8 mouse cellular contexts compared by ENCODE assay signal in the genomic region with DNA sequence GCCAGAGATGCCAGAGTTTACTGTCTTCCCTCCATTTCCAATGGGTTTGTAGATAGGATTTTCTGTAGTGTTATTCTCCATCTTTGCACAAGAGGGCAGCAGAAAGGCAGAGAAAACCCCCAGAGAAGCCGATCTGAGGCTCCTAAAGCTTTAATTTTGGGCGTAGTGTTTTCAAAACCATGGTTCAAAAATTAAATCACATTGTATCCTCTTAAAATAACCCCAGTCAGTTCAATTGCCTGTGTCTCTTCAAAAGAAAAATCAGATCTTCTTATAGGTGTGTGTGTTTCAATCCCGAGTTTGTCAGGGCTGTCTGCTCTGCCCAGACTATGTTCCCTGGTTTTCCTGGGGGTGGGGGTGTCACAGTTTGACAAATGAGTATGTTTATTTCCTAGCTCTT. TPM values are rescaled to one million over a fixed set of nuclear protein-coding genes. Genes with fewer than 3 reads are reported as not detected.
DNase-seq lines count a peak whose midpoint lies in the region; ATAC-seq and TF ChIP-seq lines count a peak whose summit lies in the region.

No protein-coding gene starts in this region.

- peak; percentile 44 for TF ChIP-seq CTCF in kidney, adult 2 months (conservative IDR thresholded peaks at IDR 0.05; ENCODE audit: insufficient read depth, insufficient read length, low read depth, low read length)
- TF ChIP-seq CTCF in Patski (IDR thresholded peaks at IDR 0.05) = peak; percentile 76

- peak overlapping the region; percentile 55 for H3K4me2 ChIP-seq in embryonic facial prominence, embryonic 15.5 days (replicated peaks)
- peak overlapping the region; percentile 63 for H3K4me2 ChIP-seq in hindbrain, embryonic 16.5 days (ENCODE audit: low read length)
- H3K4me2 ChIP-seq in liver, embryonic 13.5 days = peak overlapping the region; percentile 53
- peak overlapping the region; percentile 58 for H3K4me2 ChIP-seq in neural tube, embryonic 12.5 days (replicated peaks)

- CTCF ChIA-PET in Patski (lab: Charles Lee) = interaction anchor here (0.7 to 3.6 kb wide), 14 partner anchors 8 to 268 kb away, joined by 3 to 19 read pairs (median 4); a partner anchor contains a TSS

- TF ChIP-seq POLR2A in kidney, adult 2 months (IDR thresholded peaks at IDR 0.05; ENCODE audit: low read depth, low read length) = no peak

- no peaks in the 10 kb centered on the region for H3K27me3 ChIP-seq in kidney, adult 2 months (replicated peaks; ENCODE audit: control insufficient read depth, insufficient read depth, low read length)
- peaks cover 8% of the 10 kb centered on the region for H3K27me3 ChIP-seq in Patski
- H3K27me3 ChIP-seq in embryonic facial prominence, embryonic 15.5 days = no peaks in the 10 kb centered on the region
- H3K27me3 ChIP-seq in hindbrain, embryonic 16.5 days (replicated peaks; ENCODE audit: control insufficient read depth, insufficient read depth, low read length) = no peaks in the 10 kb centered on the region
- H3K27me3 ChIP-seq in liver, embryonic 13.5 days = no peaks in the 10 kb centered on the region
- H3K27me3 ChIP-seq in neural tube, embryonic 12.5 days (replicated peaks) = no peaks in the 10 kb centered on the region

- no peaks in the 10 kb centered on the region for H3K9me3 ChIP-seq in embryonic facial prominence, embryonic 15.5 days (replicated peaks)
- no peaks in the 10 kb centered on the region; the same call in 1 of the 2 replicates for H3K9me3 ChIP-seq in hindbrain, embryonic 16.5 days (ENCODE audit: control insufficient read depth, low read length)
- H3K9me3 ChIP-seq in liver, embryonic 13.5 days (replicated peaks) = no peaks in the 10 kb centered on the region
- peaks cover 11% of the 10 kb centered on the region for H3K9me3 ChIP-seq in neural tube, embryonic 12.5 days

- 0 out of 2 replicates have a peak overlapping the region, but pooled peaks have one; percentile 9 for H3K9ac ChIP-seq in embryonic facial prominence, embryonic 15.5 days
- peak overlapping the region; percentile 51; the same call in 1 of the 2 replicates for H3K9ac ChIP-seq in hindbrain, embryonic 16.5 days (ENCODE audit: low read depth, low read length)
- no peak overlapping the region for H3K9ac ChIP-seq in liver, embryonic 13.5 days
- H3K9ac ChIP-seq in neural tube, embryonic 12.5 days = no peak overlapping the region

- POLR2A ChIA-PET in Patski (lab: Charles Lee) = no interaction called here

- H3K4me3 ChIP-seq in kidney, adult 2 months (ENCODE audit: insufficient read depth, low read depth, low read length) = no peak overlapping the region
- H3K4me3 ChIP-seq in embryonic facial prominence, embryonic 15.5 days (replicated peaks) = peak overlapping the region; percentile 33
- H3K4me3 ChIP-seq in hindbrain, embryonic 16.5 days (ENCODE audit: low read length) = peak overlapping the region; percentile 36
- H3K4me3 ChIP-seq in liver, embryonic 13.5 days (replicated peaks) = 0 out of 2 replicates have a peak overlapping the region, but pooled peaks have one; percentile 11
- no peak overlapping the region for H3K4me3 ChIP-seq in neural tube, embryonic 12.5 days

- WGBS in kidney, adult 2 months = 0% methylated on average over 3 of the region's 3 CpGs
- 0% methylated on average over 3 of the region's 3 CpGs for WGBS in embryonic facial prominence, embryonic 15.5 days
- WGBS in hindbrain, embryonic 16.5 days = 0% methylated on average over 3 of the region's 3 CpGs
- WGBS in liver, embryonic 13.5 days (ENCODE audit: insufficient replicate concordance) = under 1% methylated on average over 3 of the region's 3 CpGs
- WGBS in neural tube, embryonic 12.5 days = 0% methylated on average over 3 of the region's 3 CpGs

- peak; percentile 70 for ATAC-seq in Patski
- no peak for ATAC-seq in embryonic facial prominence, embryonic 15.5 days (ENCODE audit: insufficient number of reproducible peaks, low FRiP score, low TSS enrichment, low read depth)
- peak; percentile 71 for ATAC-seq in hindbrain, embryonic 16.5 days
- ATAC-seq in liver, embryonic 13.5 days (ENCODE audit: low read depth) = no peak
- ATAC-seq in neural tube, embryonic 12.5 days (ENCODE audit: low FRiP score, low read depth) = peak; percentile 57

- H3K36me3 ChIP-seq in kidney, adult 2 months (ENCODE audit: control insufficient read depth, insufficient read depth, low read length) = no peaks in the 10 kb centered on the region
- no peaks in the 10 kb centered on the region for H3K36me3 ChIP-seq in embryonic facial prominence, embryonic 15.5 days
- no peaks in the 10 kb centered on the region for H3K36me3 ChIP-seq in hindbrain, embryonic 16.5 days (ENCODE audit: control insufficient read depth, insufficient read depth, low read length)
- no peaks in the 10 kb centered on the region for H3K36me3 ChIP-seq in liver, embryonic 13.5 days
- H3K36me3 ChIP-seq in neural tube, embryonic 12.5 days = no peaks in the 10 kb centered on the region

- no peaks in the 10 kb centered on the region; the same call in 1 of the 2 replicates for H3K4me1 ChIP-seq in kidney, adult 2 months (ENCODE audit: control insufficient read depth, insufficient read depth, low read length)
- H3K4me1 ChIP-seq in embryonic facial prominence, embryonic 15.5 days = peaks cover 9% of the 10 kb centered on the region; the same call in 1 of the 2 replicates
- no peaks in the 10 kb centered on the region; the same call in 1 of the 2 replicates for H3K4me1 ChIP-seq in hindbrain, embryonic 16.5 days (ENCODE audit: control insufficient read depth, insufficient read depth, low read depth, low read length)
- no peaks in the 10 kb centered on the region; the same call in 1 of the 2 replicates for H3K4me1 ChIP-seq in liver, embryonic 13.5 days (replicated peaks)
- peaks cover 8% of the 10 kb centered on the region; the same call in 1 of the 2 replicates for H3K4me1 ChIP-seq in neural tube, embryonic 12.5 days

- no peak overlapping the region for H3K27ac ChIP-seq in kidney, adult 2 months (ENCODE audit: insufficient read depth, low read depth, low read length)
- H3K27ac ChIP-seq in embryonic facial prominence, embryonic 15.5 days (replicated peaks) = no peak overlapping the region
- H3K27ac ChIP-seq in hindbrain, embryonic 16.5 days (ENCODE audit: low read depth, low read length) = peak overlapping the region; percentile 68
- H3K27ac ChIP-seq in liver, embryonic 13.5 days = no peak overlapping the region
- H3K27ac ChIP-seq in neural tube, embryonic 12.5 days = peak overlapping the region; percentile 2; the same call in 1 of the 2 replicates

- in situ Hi-C loops in Patski (cut with MboI; ENCODE audit: low pct_unique_long_range_greater_than_20kb) = loop anchor here (5.0 kb wide), 1 partner anchor 159 kb away; no protein-coding TSS in a partner anchor

- DNase-seq in kidney, adult 2 months = peak; percentile 44
- no peak for DNase-seq in kidney, adult 18-20 months
- no peak for DNase-seq in Patski (ENCODE audit: low read depth, low spot score)
- no peak for DNase-seq in liver, embryonic 13.5 days
- DNase-seq in spleen, postnatal 10 days (ENCODE audit: low spot score in 2 of 2) = no peak

RNA-seq across cellular contexts. Expression of a gene that starts 49.9 kb away (rescaled TPM):
- 0.80 and 0.83 TPM in 2 replicates for polyA plus RNA-seq in kidney, adult 2 months (2012; rRNA removed)
- not detected for polyA plus RNA-seq in Patski (2021)
- polyA plus RNA-seq in embryonic facial prominence, embryonic 15.5 days (2015; fragmentation: Nextera tagmentation; extraction: Ambion mirVana) = 0.13 and 0.62 TPM in 2 replicates
- polyA plus RNA-seq in hindbrain, embryonic 16.5 days (2015; fragmentation: Nextera tagmentation; extraction: Ambion mirVana) = 1.5 and 1.7 TPM in 2 replicates
- not detected in 2 replicates for polyA plus RNA-seq in liver, embryonic 13.5 days (2015; fragmentation: Nextera tagmentation; extraction: Ambion mirVana)
- 0.23 and 0.24 TPM in 2 replicates for polyA plus RNA-seq in neural tube, embryonic 12.5 days (2016; fragmentation: Nextera tagmentation; extraction: Ambion mirVana)

Comparison
In these comparisons a context has a peak if more than half of its experiments do, and no peak if none do; other contexts are left out.
1. H3K27ac ChIP-seq: peak in hindbrain, embryonic 16.5 days (single experiment) and neural tube, embryonic 12.5 days (single experiment); none in kidney, adult 2 months (single experiment), embryonic facial prominence, embryonic 15.5 days (single experiment) and liver, embryonic 13.5 days (single experiment).
2. H3K4me3 ChIP-seq: peak in embryonic facial prominence, embryonic 15.5 days (single experiment), hindbrain, embryonic 16.5 days (single experiment) and liver, embryonic 13.5 days (single experiment); none in kidney, adult 2 months (single experiment) and neural tube, embryonic 12.5 days (single experiment).
3. ATAC-seq: peak in Patski (single experiment), hindbrain, embryonic 16.5 days (single experiment) and neural tube, embryonic 12.5 days (single experiment); none in embryonic facial prominence, embryonic 15.5 days (single experiment) and liver, embryonic 13.5 days (single experiment).
4. H3K9ac ChIP-seq: peak in embryonic facial prominence, embryonic 15.5 days (single experiment) and hindbrain, embryonic 16.5 days (single experiment); none in liver, embryonic 13.5 days (single experiment) and neural tube, embryonic 12.5 days (single experiment).
5. Peak in every context shown above with its lines, with median percentiles within 50 percentile points of each other: H3K4me2 ChIP-seq.